Mouse (Mus musculus): ENCODE results near the gene Stard10. TPM values are rescaled to one million over a fixed set of nuclear protein-coding genes. Genes with fewer than 3 reads are reported as not detected.

Gene Stard10
- polyA plus RNA-seq, 1 experiment from 2014 or later: 134 TPM

DNA sequence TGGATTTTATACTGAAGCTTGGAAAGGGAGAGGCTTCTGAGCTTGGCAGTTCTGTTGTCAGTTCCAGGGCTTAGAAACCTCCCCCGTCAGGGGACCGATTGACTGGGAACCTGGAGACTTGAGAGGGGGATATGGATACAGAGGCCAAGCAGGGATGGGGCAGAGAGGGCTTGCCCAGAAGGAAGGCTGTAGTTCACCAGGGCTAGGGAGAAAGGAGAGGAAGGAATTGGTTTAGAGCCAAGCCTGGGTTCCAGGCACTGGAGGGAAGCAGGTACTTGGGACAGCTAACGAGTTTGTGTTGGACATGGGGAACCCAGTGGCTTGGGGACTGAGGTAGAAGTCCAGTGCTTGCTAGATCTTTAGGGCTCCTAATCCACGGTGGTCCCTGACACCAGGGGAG, 12.7 kb downstream of the Stard10 start:
- Histone ChIP-seq H3K9me3 (ENCODE audit: control insufficient read depth, low read length) (no peaks in the 10 kb centered on the region), H3K4me3 (ENCODE audit: low read depth, low read length) (no peak overlapping the region), H3K4me2 (ENCODE audit: low read length) (no peak overlapping the region), H3K36me3 (ENCODE audit: control insufficient read depth, insufficient read depth, low read length) (peaks cover 4% of the 10 kb centered on the region; the same call in 1 of the 2 replicates), H3K27ac (ENCODE audit: low read depth) (peak overlapping the region; percentile 40; the same call in 1 of the 2 replicates), H3K9ac (ENCODE audit: low read length) (no peak overlapping the region), H3K27me3 (replicated peaks; ENCODE audit: control insufficient read depth, insufficient read depth, low read length) (no peaks in the 10 kb centered on the region), H3K4me1 (replicated peaks; ENCODE audit: control insufficient read depth, insufficient read depth, low read length) (0 out of 2 replicates have a peak, but pooled peaks cover 6% of the 10 kb centered on the region)
- WGBS: 59% methylated on average over 4 of the region's 4 CpGs
- DNase-seq (ENCODE audit: low spot score) (no peak), ATAC-seq (replicated peaks; ENCODE audit: low FRiP score, low TSS enrichment, low read depth) (no peak)

DNA sequence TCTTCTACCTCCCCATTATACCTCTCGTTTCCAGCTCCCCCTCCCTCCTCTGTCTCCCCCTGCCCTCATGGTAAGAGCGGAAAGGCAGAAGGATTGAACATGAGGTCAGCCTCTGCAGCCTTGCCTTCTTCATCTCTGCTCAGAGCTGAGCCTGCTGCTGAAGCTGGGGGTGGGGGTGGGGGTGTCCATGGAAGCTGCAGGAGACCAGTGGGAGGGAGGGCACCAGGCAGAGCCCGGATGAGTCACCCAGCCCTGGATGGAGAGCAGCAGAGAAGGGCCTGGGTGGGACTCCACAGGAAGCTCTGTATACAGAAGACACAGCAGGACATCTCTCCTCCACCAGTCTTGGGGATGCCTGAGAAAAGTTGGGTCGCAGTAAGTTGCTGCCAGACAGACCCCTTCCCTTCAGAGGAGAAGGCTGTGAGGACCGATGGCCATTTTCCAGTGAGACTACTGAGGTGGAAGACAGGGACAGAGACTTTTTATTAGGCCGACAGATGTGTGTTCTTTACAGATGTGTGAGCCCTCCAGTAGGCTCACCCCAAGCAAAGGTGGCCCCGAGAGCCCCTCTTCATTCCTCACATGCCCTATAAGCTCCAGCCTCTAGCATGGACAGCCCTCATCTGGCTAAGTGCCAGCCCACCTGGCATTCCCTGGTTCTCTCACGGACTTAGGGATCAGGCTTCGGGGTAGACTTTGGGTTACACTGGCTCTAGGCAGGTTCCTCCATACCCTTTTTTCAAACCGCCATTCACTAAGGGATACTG, 13.4 kb downstream of the Stard10 start:
- H3K9ac ChIP-seq (ENCODE audit: low read length): no peak overlapping the region
- H3K27me3 ChIP-seq (replicated peaks; ENCODE audit: control insufficient read depth, insufficient read depth, low read length): no peaks in the 10 kb centered on the region
- no peak overlapping the region for H3K4me2 ChIP-seq (ENCODE audit: low read length)
- 0 out of 2 replicates have a peak, but pooled peaks cover 6% of the 10 kb centered on the region for H3K4me1 ChIP-seq (replicated peaks; ENCODE audit: control insufficient read depth, insufficient read depth, low read length)
- DNase-seq (ENCODE audit: low spot score): no peak
- WGBS: 66% methylated on average over 10 of the region's 10 CpGs
- no peak overlapping the region for H3K27ac ChIP-seq (ENCODE audit: low read depth)
- H3K36me3 ChIP-seq (ENCODE audit: control insufficient read depth, insufficient read depth, low read length): peaks cover 4% of the 10 kb centered on the region; the same call in 1 of the 2 replicates
- ATAC-seq (replicated peaks; ENCODE audit: low FRiP score, low TSS enrichment, low read depth): no peak; the same call in 1 of the 2 replicates
- H3K4me3 ChIP-seq (ENCODE audit: low read depth, low read length): no peak overlapping the region
- H3K9me3 ChIP-seq (ENCODE audit: control insufficient read depth, low read length): no peaks in the 10 kb centered on the region

DNA sequence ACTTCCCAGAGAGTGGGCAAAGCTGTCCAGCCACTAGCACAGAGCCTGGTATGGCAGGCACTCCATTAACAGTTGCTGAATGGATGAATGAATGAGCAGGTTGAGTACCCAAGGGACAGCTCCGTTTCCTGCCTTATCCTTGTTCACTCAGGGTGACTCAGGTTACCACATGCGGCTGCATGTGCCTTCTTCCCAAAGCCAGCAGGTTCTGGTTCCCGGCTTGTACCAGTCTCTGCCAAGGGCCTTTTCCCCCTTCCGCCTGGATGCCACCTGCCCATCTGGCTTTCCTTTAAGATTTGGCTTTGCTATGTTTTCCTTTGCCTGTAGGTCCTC, 13.9 kb downstream of the Stard10 start:
- Histone ChIP-seq H3K27me3 (replicated peaks; ENCODE audit: control insufficient read depth, insufficient read depth, low read length) (no peaks in the 10 kb centered on the region), H3K27ac (ENCODE audit: low read depth) (no peak overlapping the region), H3K36me3 (ENCODE audit: control insufficient read depth, insufficient read depth, low read length) (peaks cover 4% of the 10 kb centered on the region; the same call in 1 of the 2 replicates), H3K9me3 (ENCODE audit: control insufficient read depth, low read length) (no peaks in the 10 kb centered on the region), H3K4me1 (replicated peaks; ENCODE audit: control insufficient read depth, insufficient read depth, low read length) (0 out of 2 replicates have a peak, but pooled peaks cover 6% of the 10 kb centered on the region), H3K4me3 (ENCODE audit: low read depth, low read length) (no peak overlapping the region), H3K9ac (ENCODE audit: low read length) (no peak overlapping the region), H3K4me2 (ENCODE audit: low read length) (no peak overlapping the region)
- DNase-seq (ENCODE audit: low spot score) (no peak), ATAC-seq (replicated peaks; ENCODE audit: low FRiP score, low TSS enrichment, low read depth) (no peak)
- WGBS: 69% methylated on average over 4 of the region's 4 CpGs

DNA sequence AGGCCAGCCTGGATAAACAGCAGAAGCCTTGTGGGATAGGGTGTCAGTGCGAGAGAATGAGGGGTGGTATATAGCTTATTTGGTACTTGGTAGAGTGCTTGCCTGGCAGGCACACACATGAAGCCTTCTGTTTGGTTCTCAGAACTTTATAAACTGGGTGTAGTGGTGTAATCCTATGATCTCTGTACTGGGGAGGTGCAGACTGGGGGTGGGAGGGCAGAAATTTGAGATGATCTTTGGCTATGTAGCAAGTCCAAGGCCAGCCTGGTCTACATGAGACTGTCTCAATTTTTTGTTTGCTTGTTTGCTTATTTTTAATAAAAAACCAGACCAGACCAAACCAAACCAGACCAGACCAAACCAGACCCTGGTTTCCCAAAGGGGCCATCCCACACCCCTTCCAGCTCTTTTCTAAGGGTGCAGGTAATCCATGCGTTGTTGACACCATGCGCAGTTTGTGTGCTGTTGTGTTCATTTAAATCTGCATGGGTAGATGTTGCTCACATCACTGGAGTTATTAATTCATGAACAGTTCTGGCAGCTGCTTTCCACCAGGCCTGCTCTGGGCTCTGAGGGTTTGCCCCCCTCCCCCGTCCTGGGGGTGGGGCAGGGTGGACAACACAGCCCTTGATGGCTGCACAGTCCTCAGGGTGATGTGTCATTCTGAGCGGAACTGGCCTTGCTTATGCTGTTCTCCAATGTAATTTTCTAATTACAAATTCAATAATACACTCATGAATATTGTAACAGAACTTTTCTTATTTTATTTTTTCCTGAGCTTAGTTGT, 15.4 kb downstream of the Stard10 start:
- H3K9me3 ChIP-seq (ENCODE audit: control insufficient read depth, low read length): no peaks in the 10 kb centered on the region
- DNase-seq (ENCODE audit: low spot score) (no peak), ATAC-seq (replicated peaks; ENCODE audit: low FRiP score, low TSS enrichment, low read depth) (no peak)
- WGBS: 82% methylated on average over 5 of the region's 5 CpGs
- no peak overlapping the region for H3K4me2 ChIP-seq (ENCODE audit: low read length)
- 0 out of 2 replicates have a peak, but pooled peaks cover 6% of the 10 kb centered on the region for H3K4me1 ChIP-seq (replicated peaks; ENCODE audit: control insufficient read depth, insufficient read depth, low read length)
- no peak overlapping the region for H3K4me3 ChIP-seq (ENCODE audit: low read depth, low read length)
- no peaks in the 10 kb centered on the region for H3K27me3 ChIP-seq (replicated peaks; ENCODE audit: control insufficient read depth, insufficient read depth, low read length)
- no peak overlapping the region for H3K27ac ChIP-seq (ENCODE audit: low read depth)
- no peak overlapping the region for H3K9ac ChIP-seq (ENCODE audit: low read length)
- peaks cover 4% of the 10 kb centered on the region; the same call in 1 of the 2 replicates for H3K36me3 ChIP-seq (ENCODE audit: control insufficient read depth, insufficient read depth, low read length)

DNA sequence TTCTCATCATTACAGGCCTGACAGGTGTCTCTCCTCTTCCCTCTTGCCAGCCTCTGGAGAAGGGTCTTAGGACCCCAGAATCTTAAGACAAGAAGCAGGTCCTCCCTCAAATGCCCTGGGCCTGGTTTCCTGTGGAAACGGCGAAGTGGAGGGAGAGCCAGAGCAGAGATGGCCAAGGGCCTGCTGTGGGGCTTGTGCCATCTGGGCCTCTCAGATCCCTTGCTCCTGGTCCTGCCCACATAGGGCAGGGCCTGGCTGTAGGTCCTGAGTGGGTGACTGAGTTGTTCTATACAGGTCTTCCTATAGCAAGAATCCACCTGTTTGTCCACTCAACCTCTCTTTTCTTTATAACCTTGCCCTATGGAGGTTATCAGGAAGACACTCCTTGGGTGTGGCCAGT, 18.3 kb downstream of the Stard10 start:
- ATAC-seq (replicated peaks; ENCODE audit: low FRiP score, low TSS enrichment, low read depth) (no peak), DNase-seq (ENCODE audit: low spot score) (no peak)
- WGBS: 80% methylated on average over 2 of the region's 2 CpGs
- no peak overlapping the region for H3K4me3 ChIP-seq (ENCODE audit: low read depth, low read length)
- H3K36me3 ChIP-seq (ENCODE audit: control insufficient read depth, insufficient read depth, low read length): peaks cover 9% of the 10 kb centered on the region; the same call in 1 of the 2 replicates
- no peaks in the 10 kb centered on the region for H3K27me3 ChIP-seq (replicated peaks; ENCODE audit: control insufficient read depth, insufficient read depth, low read length)
- H3K4me2 ChIP-seq (ENCODE audit: low read length): no peak overlapping the region
- no peak overlapping the region for H3K9ac ChIP-seq (ENCODE audit: low read length)
- H3K4me1 ChIP-seq (replicated peaks; ENCODE audit: control insufficient read depth, insufficient read depth, low read length): 0 out of 2 replicates have a peak, but pooled peaks cover 1% of the 10 kb centered on the region
- no peak overlapping the region for H3K27ac ChIP-seq (ENCODE audit: low read depth)
- no peaks in the 10 kb centered on the region for H3K9me3 ChIP-seq (ENCODE audit: control insufficient read depth, low read length)

DNA sequence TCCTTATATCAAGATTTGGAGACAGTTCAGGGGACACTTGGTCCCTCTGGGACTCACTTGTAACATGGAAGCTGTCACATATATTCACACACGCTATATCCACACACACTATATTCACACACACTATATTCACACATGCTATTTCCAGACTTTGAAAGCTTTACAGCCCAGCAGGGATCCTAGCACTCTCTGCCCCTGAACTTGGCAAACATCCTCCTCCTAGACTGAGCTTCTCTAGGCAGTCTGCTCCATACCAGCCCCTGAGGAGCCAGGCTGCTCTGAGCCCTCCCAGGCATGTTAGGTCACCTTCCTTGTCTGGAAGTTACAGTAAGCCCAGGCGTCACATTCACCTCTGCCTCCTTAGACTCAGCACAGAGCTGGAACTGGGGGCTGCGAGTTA, 19.8 kb downstream of the Stard10 start:
- Histone ChIP-seq H3K4me3 (ENCODE audit: low read depth, low read length) (no peak overlapping the region), H3K36me3 (ENCODE audit: control insufficient read depth, insufficient read depth, low read length) (0 out of 2 replicates have a peak, but pooled peaks cover 5% of the 10 kb centered on the region), H3K4me2 (ENCODE audit: low read length) (no peak overlapping the region), H3K4me1 (replicated peaks; ENCODE audit: control insufficient read depth, insufficient read depth, low read length) (no peaks in the 10 kb centered on the region), H3K27ac (ENCODE audit: low read depth) (no peak overlapping the region), H3K27me3 (replicated peaks; ENCODE audit: control insufficient read depth, insufficient read depth, low read length) (no peaks in the 10 kb centered on the region), H3K9me3 (ENCODE audit: control insufficient read depth, low read length) (no peaks in the 10 kb centered on the region), H3K9ac (ENCODE audit: low read length) (no peak overlapping the region)
- 88% methylated on average over 3 of the region's 3 CpGs for whole genome bisulfite sequencing
- ATAC-seq (replicated peaks; ENCODE audit: low FRiP score, low TSS enrichment, low read depth) (no peak), DNase-seq (ENCODE audit: low spot score) (no peak)

DNA sequence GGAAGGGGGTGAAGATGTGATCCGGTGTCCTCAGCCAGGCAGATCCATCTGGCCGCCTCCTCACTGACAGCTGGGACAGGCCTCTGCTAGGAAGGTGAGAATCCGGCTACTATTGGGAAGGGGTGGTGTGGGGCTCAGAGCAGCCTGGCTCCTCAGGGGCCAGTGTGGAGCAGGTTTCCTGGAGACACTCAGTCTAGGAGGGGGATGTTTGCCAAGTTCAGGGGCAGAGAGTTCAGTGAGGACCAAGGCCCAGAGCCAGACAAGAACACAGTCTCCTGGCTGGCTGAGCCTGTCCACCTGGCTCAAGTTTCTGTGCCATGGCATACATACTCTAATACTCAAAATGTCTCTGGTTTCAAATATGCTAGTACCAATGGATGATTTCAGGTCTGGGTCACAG, 20.5 kb downstream of the Stard10 start:
- Histone ChIP-seq H3K4me1 (replicated peaks; ENCODE audit: control insufficient read depth, insufficient read depth, low read length) (no peaks in the 10 kb centered on the region), H3K27me3 (replicated peaks; ENCODE audit: control insufficient read depth, insufficient read depth, low read length) (no peaks in the 10 kb centered on the region), H3K9me3 (ENCODE audit: control insufficient read depth, low read length) (no peaks in the 10 kb centered on the region), H3K4me2 (ENCODE audit: low read length) (no peak overlapping the region), H3K36me3 (ENCODE audit: control insufficient read depth, insufficient read depth, low read length) (0 out of 2 replicates have a peak, but pooled peaks cover 5% of the 10 kb centered on the region), H3K4me3 (ENCODE audit: low read depth, low read length) (no peak overlapping the region), H3K9ac (ENCODE audit: low read length) (no peak overlapping the region), H3K27ac (ENCODE audit: low read depth) (no peak overlapping the region)
- no peak for DNase-seq (ENCODE audit: low spot score)
- 78% methylated on average over 3 of the region's 3 CpGs for WGBS
- ATAC-seq (replicated peaks; ENCODE audit: low FRiP score, low TSS enrichment, low read depth): no peak

DNA sequence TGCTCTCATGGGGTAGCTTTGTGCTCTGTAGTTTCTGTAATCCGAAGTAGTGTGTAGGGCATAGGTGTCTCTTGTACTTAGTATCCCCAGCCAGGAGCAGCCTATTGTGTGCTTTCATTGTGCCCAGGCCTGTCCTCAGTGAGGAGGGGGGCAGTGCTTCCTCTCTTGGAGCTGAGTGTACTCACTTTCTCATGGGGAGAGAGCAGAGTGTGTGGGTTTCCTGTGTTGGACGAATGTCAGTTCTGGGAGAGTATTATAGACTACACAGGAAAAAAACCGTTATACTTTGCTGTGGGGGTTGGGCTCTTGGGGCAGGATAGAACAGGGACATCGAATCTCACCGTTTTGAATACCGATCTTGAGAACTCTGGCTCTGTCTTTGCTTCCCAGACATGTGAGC, 24.5 kb downstream of the Stard10 start:
- H3K36me3 ChIP-seq (ENCODE audit: control insufficient read depth, insufficient read depth, low read length): peaks cover 11% of the 10 kb centered on the region; the same call in 1 of the 2 replicates
- H3K9ac ChIP-seq (ENCODE audit: low read length): no peak overlapping the region
- H3K9me3 ChIP-seq (ENCODE audit: control insufficient read depth, low read length): no peaks in the 10 kb centered on the region
- WGBS: 51% methylated on average over 6 of the region's 6 CpGs
- ATAC-seq (replicated peaks; ENCODE audit: low FRiP score, low TSS enrichment, low read depth) (no peak), DNase-seq (ENCODE audit: low spot score) (no peak)
- no peaks in the 10 kb centered on the region for H3K27me3 ChIP-seq (replicated peaks; ENCODE audit: control insufficient read depth, insufficient read depth, low read length)
- H3K4me2 ChIP-seq (ENCODE audit: low read length): no peak overlapping the region
- H3K4me1 ChIP-seq (replicated peaks; ENCODE audit: control insufficient read depth, insufficient read depth, low read length): no peaks in the 10 kb centered on the region
- H3K4me3 ChIP-seq (ENCODE audit: low read depth, low read length): no peak overlapping the region
- no peak overlapping the region for H3K27ac ChIP-seq (ENCODE audit: low read depth)
